Mouse (Mus musculus) bone marrow, adult 2 months (tissue): Measurements from ENCODE around the gene Nudt14. TPM values are rescaled to one million over a fixed set of nuclear protein-coding genes. Genes with fewer than 3 reads are reported as not detected.

Experiments used
- H3K27ac ChIP-seq: fragments of 200-500 bp; 2 replicates; pipeline ENCODE4 v1.5.1; 2012; ENCODE audit warnings: low read depth, mild to moderate bottlenecking, control low read depth, inconsistent platforms, low read length; ENCODE audit not compliant: control insufficient read depth, poor library complexity, insufficient read depth
- H3K4me1 ChIP-seq: fragments of 200-500 bp; 2 replicates; pipeline ENCODE4 v1.6.1; 2011; ENCODE audit warnings: low read length; ENCODE audit not compliant: control insufficient read depth, insufficient read depth
- H3K4me3 ChIP-seq: fragments of 200-500 bp; replicated peaks from 2 replicates; pipeline ENCODE3; 2011; ENCODE audit warnings: mild to moderate bottlenecking, low read depth, low read length, control low read depth; ENCODE audit not compliant: control insufficient read depth
- CTCF ChIP-seq: fragments of 200-500 bp; IDR thresholded peaks from 2 replicates; pipeline ENCODE4 v1.5.1; 2011; ENCODE audit warnings: low read length, control low read depth; ENCODE audit not compliant: control insufficient read depth, insufficient read depth
- POLR2A ChIP-seq: fragments of 200-500 bp; IDR thresholded peaks from 2 replicates; pipeline ENCODE4 v1.6.1; 2011; ENCODE audit warnings: low read depth, mild to moderate bottlenecking, control low read depth, low read length, borderline replicate concordance; ENCODE audit not compliant: control insufficient read depth
- WGBS: fragments of 180-500 bp; shearing (Covaris S2); methylation state at CpG from one replicate; pipeline ENCODE4 v1.1.7; 2018; 5-methylcytosine and 5-hydroxymethylcytosine counted together
- polyA plus RNA-seq: library from polyadenylated mRNA; stranded (reverse); fragments of >200 nt; gene quantifications from 2 replicates; pipeline ENCODE4 v1.2.4, GENCODE M21; 2011; ENCODE audit warnings: low replicate concordance; ENCODE audit not compliant: missing spikeins, insufficient read depth, insufficient read length

Nudt14 gene
- polyA plus RNA-seq, 1 experiment: 31.0 TPM

DNA sequence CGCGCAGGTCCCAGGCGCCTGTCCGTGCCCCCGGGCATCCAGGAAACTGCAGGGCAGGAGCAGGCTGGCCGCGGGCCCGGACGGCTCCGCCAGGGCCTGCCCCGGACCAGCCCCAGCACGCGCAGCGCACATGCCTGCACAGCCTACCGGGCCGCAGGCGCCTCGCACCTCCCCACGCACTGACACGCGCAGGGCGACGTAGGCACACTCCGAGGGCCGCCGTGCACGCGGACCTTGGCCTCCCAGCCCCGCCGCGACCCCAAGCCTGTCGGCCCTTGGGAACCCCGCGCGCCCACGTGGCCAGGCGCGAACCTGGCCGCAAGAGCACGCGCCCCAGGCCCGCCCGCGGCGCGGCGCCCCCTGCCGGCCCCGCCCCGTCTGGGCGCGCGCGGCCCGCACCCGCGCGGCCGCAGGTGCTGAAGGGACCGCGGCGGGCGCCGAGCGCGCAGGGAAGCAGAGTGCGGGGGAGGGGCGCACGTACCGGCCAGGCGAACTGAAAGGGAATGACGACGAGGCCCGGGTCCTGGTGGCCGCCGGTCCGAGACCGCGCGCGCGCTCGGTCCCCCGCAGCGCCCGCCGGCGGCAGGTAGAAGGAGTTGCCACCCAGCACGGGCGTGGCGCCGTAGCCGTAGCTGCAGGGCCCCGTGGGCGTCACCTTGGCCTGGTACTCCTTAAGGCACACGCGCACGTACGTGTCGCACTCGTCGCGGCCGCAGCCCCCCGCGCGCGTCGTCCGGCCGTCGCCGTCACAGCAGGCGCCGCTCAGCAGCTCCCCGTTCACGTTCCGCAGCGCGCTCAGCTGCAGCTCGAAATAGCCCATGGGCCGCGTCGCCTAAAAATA lies 13.3 kb downstream of the Nudt14 start:
- TF ChIP-seq POLR2A (no peak), CTCF (no peak)
- no peak overlapping the region for H3K4me3 ChIP-seq
- no peaks in the 10 kb centered on the region; the same call in 1 of the 2 replicates for H3K4me1 ChIP-seq
- WGBS: 4% methylated on average over 122 of the region's 124 CpGs
- no peak overlapping the region; the same call in 1 of the 2 replicates for H3K27ac ChIP-seq

DNA sequence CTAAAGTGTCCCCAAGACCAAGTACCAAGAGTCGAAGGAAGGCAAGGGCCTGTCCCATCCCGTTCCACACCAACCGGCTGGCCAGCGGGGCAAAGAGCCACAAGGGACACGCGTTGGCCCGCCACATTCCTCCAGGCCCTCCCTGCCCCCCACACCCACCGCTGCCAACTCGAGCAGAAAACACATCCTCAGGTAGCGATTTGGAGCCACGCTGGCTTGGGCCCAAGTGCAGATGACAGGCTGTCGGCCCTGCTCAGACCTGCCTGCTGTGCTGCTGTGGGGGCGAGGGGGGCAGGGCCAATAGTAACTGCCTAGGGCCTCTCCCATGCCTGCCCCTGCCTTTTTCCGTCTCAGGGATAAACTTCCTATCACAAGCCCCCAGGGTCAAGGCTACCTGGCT lies 14.7 kb downstream of the Nudt14 start:
- TF ChIP-seq CTCF: no peak

DNA sequence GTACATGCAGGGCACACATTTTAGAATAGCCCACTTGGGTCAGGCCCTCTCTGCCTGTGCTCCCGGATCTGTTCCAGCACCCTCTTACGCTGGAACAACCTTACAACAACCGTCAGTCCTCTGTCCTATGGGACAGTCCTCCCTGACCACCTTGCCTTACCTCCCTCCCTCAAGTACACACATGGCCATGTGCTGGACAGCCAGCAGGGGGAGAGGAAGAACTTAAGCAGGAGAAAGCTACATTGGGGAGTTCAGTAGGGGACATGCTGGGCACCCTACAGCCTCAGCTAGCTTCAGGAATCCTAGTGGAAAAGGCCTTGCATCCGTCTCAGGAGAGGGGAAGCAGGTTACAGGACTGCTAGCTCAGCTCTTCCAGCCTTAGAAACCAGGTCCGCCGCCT lies 16.0 kb downstream of the Nudt14 start:
- Histone ChIP-seq H3K4me3 (no peak overlapping the region), H3K4me1 (no peaks in the 10 kb centered on the region; the same call in 1 of the 2 replicates)

More for the DNA sequence above, 14.7 kb downstream of the Nudt14 start:
- Histone ChIP-seq H3K4me3 (no peak overlapping the region), H3K4me1 (no peaks in the 10 kb centered on the region; the same call in 1 of the 2 replicates), H3K27ac (no peak overlapping the region)
- WGBS: 77% methylated on average over 14 of the region's 14 CpGs

DNA sequence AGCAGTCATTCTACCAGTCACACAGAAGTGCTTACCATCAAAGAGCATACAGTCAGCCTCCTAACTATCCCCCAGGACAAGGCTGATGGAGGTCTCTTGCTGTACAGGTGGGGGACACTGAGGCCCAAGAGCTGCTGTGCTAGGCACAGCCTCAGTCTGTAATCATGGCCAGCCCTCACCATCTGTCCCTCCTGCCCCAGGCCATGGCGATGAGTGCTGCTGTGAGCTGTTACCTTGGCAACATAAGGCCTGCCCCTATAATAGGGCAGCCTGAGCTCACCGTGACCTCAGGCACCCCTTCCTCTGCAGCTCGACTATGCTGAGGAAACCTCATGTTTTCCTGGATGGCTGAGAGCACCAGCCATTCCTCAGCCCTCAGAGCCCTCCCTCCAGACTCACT lies 19.4 kb downstream of the Nudt14 start:
- Histone ChIP-seq H3K4me1 (no peaks in the 10 kb centered on the region), H3K4me3 (no peak overlapping the region), H3K27ac (no peak overlapping the region)
- 37% methylated on average over 3 of the region's 3 CpGs for WGBS
- TF ChIP-seq POLR2A (no peak), CTCF (no peak)

More for the DNA sequence above, 16.0 kb downstream of the Nudt14 start:
- TF ChIP-seq POLR2A (no peak), CTCF (no peak)
- WGBS: 86% methylated on average over 6 of the region's 6 CpGs
- no peak overlapping the region for H3K27ac ChIP-seq

DNA sequence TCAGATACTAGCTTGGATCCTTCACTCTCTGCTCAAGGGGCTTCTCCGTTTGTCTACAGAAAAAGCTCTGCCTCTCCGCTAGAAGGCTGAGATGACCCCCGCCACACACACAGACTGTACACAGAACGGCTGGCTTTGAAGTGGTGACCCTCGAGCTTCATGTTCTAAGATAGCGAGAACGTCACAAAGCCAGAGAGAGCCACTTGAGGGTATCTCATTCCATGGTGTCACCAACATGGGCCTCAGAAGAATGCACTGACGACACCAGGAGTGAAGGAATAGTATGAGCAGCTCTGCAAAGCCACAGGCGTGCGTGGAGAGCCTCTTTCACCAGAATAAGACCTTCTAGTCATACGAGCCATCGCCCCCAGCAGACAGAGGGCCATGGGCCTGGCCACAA lies 20.4 kb downstream of the Nudt14 start:
- 86% methylated on average over 12 of the region's 12 CpGs for WGBS
- no peak overlapping the region for H3K4me3 ChIP-seq
- TF ChIP-seq POLR2A (no peak), CTCF (no peak)
- H3K27ac ChIP-seq: no peak overlapping the region
- H3K4me1 ChIP-seq: no peaks in the 10 kb centered on the region

DNA sequence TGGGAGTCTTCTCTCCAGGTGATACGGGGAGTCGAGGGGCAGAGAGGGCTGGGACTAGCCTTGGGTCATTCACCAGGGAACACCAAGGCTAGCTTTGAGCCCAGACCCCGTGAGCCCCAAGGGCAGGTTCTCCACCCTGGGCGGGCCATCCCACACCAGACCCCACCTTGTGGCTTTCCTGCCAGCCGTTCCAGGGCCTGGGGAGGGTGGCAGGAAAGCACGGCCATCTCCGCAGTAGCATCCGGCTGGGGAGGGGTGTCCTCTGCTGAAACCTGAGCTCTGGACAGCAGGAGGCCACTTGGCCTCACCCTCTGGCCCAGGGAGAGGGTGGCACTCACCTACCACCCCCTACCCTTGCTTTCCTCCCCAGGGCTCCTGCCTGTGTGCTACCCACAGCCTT lies 24.0 kb downstream of the Nudt14 start:
- Histone ChIP-seq H3K27ac (no peak overlapping the region), H3K4me1 (no peaks in the 10 kb centered on the region), H3K4me3 (no peak overlapping the region)
- no peak for TF ChIP-seq CTCF
- TF ChIP-seq POLR2A: no peak
- WGBS: 6% methylated on average over 8 of the region's 8 CpGs

DNA sequence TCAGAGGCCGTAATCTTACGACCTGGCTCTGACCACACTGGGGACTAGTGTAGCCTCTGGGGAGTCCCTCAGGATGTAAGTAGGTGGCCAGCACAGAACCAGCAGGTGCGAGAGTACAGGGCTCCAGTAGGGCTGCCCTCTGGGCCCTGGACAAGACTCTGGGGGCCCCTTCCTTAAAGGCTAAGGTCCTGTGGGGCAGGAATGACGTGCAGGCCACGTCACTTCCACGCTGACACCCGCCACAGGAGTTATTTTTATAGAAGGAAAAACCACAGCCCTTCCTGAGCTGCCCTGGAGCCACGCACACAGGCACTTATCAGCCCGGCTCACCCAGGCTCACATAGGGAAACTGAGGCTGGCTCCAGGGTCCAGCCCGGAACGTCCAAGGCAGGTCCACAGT lies 24.4 kb downstream of the Nudt14 start:
- Histone ChIP-seq H3K4me1 (no peaks in the 10 kb centered on the region), H3K27ac (no peak overlapping the region), H3K4me3 (no peak overlapping the region)
- WGBS: 11% methylated on average over 11 of the region's 11 CpGs
- no peak for TF ChIP-seq POLR2A
- no peak for TF ChIP-seq CTCF

DNA sequence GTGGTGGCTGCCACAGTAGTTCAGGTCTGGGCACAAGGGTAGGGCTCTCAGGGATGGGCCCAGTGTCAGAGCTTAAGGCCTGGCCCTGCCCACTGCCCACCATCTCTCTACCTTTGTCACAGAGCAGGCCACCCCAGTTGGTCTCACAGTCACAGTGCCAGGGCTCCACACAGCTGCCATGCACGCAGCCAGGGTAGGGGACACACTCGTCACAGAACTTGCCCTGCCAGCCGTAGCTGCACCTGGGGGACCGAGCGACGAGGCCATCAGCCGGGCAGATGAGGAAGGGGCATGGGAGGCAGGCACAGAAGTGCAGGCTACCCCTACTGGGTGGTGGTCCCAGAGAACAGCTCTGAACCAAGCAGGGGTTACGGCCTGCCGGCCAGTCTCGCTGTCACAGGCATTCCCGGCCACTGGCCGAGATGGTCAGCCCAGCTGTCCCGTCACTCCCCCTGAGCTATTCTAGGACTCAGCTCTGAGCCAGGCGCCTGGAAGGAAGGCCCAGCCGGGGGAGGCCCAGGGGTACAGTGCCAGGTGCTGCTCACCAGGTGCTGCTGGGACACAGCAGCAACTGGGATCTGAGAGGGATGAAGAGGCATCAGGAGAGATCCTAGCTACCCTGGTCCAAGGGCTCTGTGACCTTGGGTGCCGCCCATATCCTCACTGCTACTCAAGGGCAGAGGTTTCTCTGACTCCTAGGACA lies 25.1 kb downstream of the Nudt14 start:
- Histone ChIP-seq H3K27ac (no peak overlapping the region), H3K4me1 (no peaks in the 10 kb centered on the region), H3K4me3 (no peak overlapping the region)
- whole genome bisulfite sequencing: 81% methylated on average over 16 of the region's 16 CpGs
- TF ChIP-seq CTCF: no peak
- TF ChIP-seq POLR2A: no peak
